Mouse (Mus musculus) R1 (cell line): ENCODE measurements at regions not wholly inside any gene's neighbourhood (a gene's known extent, or its start where the extent isn't known, plus 50 kb on each side); places are given as distances from the start of the nearest gene placed in this dataset.
"Not testable (repeated sequence)": the region's sequence is repeated elsewhere in the genome, so short reads cannot be mapped to it uniquely, and the experiment has no call there.

Source experiments
- DNase-seq: peaks from one replicate; pipeline ENCODE4 v3.0.0-alpha.2; 2018; ENCODE audit warnings: low read depth, low spot score

- peak; percentile 67 for DNase-seq
These were observed 93.8 kb downstream of the Defb7 start for GRCm38 (mm10) chr8:19588715-19589114.

GRCm38 (mm10) chr8:19601542-19601941, 106.6 kb downstream of the Defb7 start:
- DNase-seq, result not testable (repeated sequence)

- DNase-seq, result peak; percentile 56
These were observed 111.7 kb downstream of the Defb7 start for GRCm38 (mm10) chr8:19606586-19606985.

- DNase-seq, result no peak
These were observed 101.9 kb upstream of the 4930467E23Rik start for GRCm38 (mm10) chr8:19627514-19627913.

- DNase-seq, result peak; percentile 70
These were observed 80.8 kb upstream of the 4930467E23Rik start for GRCm38 (mm10) chr8:19648591-19648990.
